Comparison of ENCODE assay signal across 24 mouse cellular contexts in the genomic region with DNA sequence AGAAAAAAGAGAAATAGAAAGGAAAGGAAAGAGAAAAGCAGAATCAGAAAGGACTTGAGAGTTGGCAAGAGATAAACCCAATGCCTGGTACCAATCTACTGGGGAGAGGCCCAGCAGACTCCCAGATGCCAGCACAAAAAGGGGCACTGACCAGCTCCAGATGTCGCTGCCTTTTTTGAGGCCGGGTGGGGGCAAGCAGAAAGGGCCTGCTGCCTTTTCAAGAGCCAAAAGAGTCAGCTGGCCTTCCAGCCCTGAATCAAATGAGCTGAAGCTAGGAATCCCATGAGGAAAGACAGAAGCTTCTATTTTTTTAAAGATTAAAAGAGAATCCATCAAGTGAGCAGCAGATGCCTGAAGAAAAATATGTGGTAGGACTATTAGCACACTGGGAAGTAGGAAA.
DNase-seq lines count a peak whose midpoint lies in the region; ATAC-seq lines count a peak whose summit lies in the region.
"Had no signal": no experiment of that assay in that cellular context is flagged by ENCODE, and none has a peak within 500 bp of the region (broad histone marks: within the 10 kb centered on the region; RNA-seq: fewer than 3 reads in every experiment).

No protein-coding gene starts in this region.

- no peak overlapping the region for H3K9ac ChIP-seq in neural tube, embryonic 15.5 days (replicated peaks)
- no peak overlapping the region for H3K9ac ChIP-seq in embryonic facial prominence, embryonic 13.5 days
- H3K9ac ChIP-seq: embryonic facial prominence, embryonic 12.5 days; forebrain, postnatal 0 days; hindbrain, embryonic 13.5 days had no signal

- H3K4me2 ChIP-seq in neural tube, embryonic 15.5 days: no peak overlapping the region
- H3K4me2 ChIP-seq in embryonic facial prominence, embryonic 13.5 days: no peak overlapping the region
- H3K4me2 ChIP-seq: embryonic facial prominence, embryonic 12.5 days; heart, embryonic 11.5 days; hindbrain, embryonic 13.5 days had no signal

- peak; percentile 93 for DNase-seq in heart, adult 11 months
- no peak for DNase-seq in heart, embryonic 10.5 days (ENCODE audit: low spot score)
- peak; percentile 17 for DNase-seq in neural tube, embryonic 10.5 days (ENCODE audit: extremely low spot score, low spot score)
- DNase-seq in limb, embryonic 10.5 days (ENCODE audit: low spot score): no peak
- DNase-seq in urinary bladder, adult 18-20 months (ENCODE audit: low spot score in 2 of 2): no peak
- DNase-seq: adrenal gland, adult 8-10 months; adrenal gland, postnatal 25 days; B cell, adult 2 months; cerebellum, adult 11-12 months; cerebellum, adult 8-10 months; forebrain, postnatal 0 days; gastrocnemius, adult 2 months had no signal

- no peaks in the 10 kb centered on the region for H3K9me3 ChIP-seq in heart, embryonic 10.5 days
- no peaks in the 10 kb centered on the region for H3K9me3 ChIP-seq in neural tube, embryonic 15.5 days (replicated peaks)
- H3K9me3 ChIP-seq in embryonic facial prominence, embryonic 13.5 days: no peaks in the 10 kb centered on the region
- no peaks in the 10 kb centered on the region for H3K9me3 ChIP-seq in limb, embryonic 10.5 days (replicated peaks)
- H3K9me3 ChIP-seq: embryonic facial prominence, embryonic 12.5 days; hindbrain, embryonic 13.5 days had no signal

- WGBS in heart, embryonic 10.5 days: 75% methylated on average over 2 of the region's 2 CpGs
- 82% methylated on average over 2 of the region's 2 CpGs for WGBS in neural tube, embryonic 15.5 days
- WGBS in embryonic facial prominence, embryonic 13.5 days: 38% methylated on average over 2 of the region's 2 CpGs
- WGBS in limb, embryonic 10.5 days: 59% methylated on average over 2 of the region's 2 CpGs

- no peak overlapping the region for H3K27ac ChIP-seq in heart, embryonic 10.5 days
- H3K27ac ChIP-seq in neural tube, embryonic 15.5 days (replicated peaks): no peak overlapping the region
- 0 out of 2 replicates have a peak overlapping the region, but pooled peaks have one; percentile 33 for H3K27ac ChIP-seq in embryonic facial prominence, embryonic 13.5 days
- H3K27ac ChIP-seq in limb, embryonic 10.5 days: peak overlapping the region; percentile 36; the same call in 1 of the 2 replicates
- H3K27ac ChIP-seq: embryonic facial prominence, embryonic 12.5 days; gastrocnemius, adult 2 months; hindbrain, embryonic 13.5 days had no signal

- no peaks in the 10 kb centered on the region for H3K27me3 ChIP-seq in heart, embryonic 10.5 days (ENCODE audit: insufficient read depth, poor library complexity, severe bottlenecking)
- no peaks in the 10 kb centered on the region for H3K27me3 ChIP-seq in neural tube, embryonic 15.5 days (replicated peaks)
- H3K27me3 ChIP-seq in embryonic facial prominence, embryonic 13.5 days: no peaks in the 10 kb centered on the region
- no peaks in the 10 kb centered on the region for H3K27me3 ChIP-seq in limb, embryonic 10.5 days (ENCODE audit: low read depth, poor library complexity, severe bottlenecking)
- H3K27me3 ChIP-seq: CH12.LX; embryonic facial prominence, embryonic 12.5 days; hindbrain, embryonic 13.5 days had no signal

- no peaks in the 10 kb centered on the region for H3K4me1 ChIP-seq in heart, embryonic 10.5 days
- H3K4me1 ChIP-seq in neural tube, embryonic 15.5 days: no peaks in the 10 kb centered on the region
- peaks cover 14% of the 10 kb centered on the region for H3K4me1 ChIP-seq in embryonic facial prominence, embryonic 13.5 days
- H3K4me1 ChIP-seq in limb, embryonic 10.5 days: peaks cover 23% of the 10 kb centered on the region
- H3K4me1 ChIP-seq: hindbrain, embryonic 13.5 days had no signal

- H3K4me3 ChIP-seq in heart, embryonic 10.5 days: no peak overlapping the region
- H3K4me3 ChIP-seq in neural tube, embryonic 15.5 days (replicated peaks): no peak overlapping the region
- H3K4me3 ChIP-seq in embryonic facial prominence, embryonic 13.5 days: no peak overlapping the region
- H3K4me3 ChIP-seq in limb, embryonic 10.5 days: no peak overlapping the region
- H3K4me3 ChIP-seq: embryonic facial prominence, embryonic 12.5 days; gastrocnemius, adult 2 months; hindbrain, embryonic 13.5 days had no signal

- no peak for ATAC-seq in neural tube, embryonic 15.5 days (ENCODE audit: low FRiP score)
- ATAC-seq in embryonic facial prominence, embryonic 13.5 days (ENCODE audit: insufficient number of reproducible peaks, insufficient read depth, low FRiP score, low TSS enrichment, low read depth): no peak
- no peak for ATAC-seq in megakaryocyte progenitor cell, adult 5-6 weeks (replicated peaks; ENCODE audit: poor library complexity)
- ATAC-seq: forebrain, embryonic 14.5 days; forebrain, postnatal 0 days; hindbrain, embryonic 16.5 days; inflammation-experienced regulatory T-cells, adult 6 months; intestine, embryonic 16.5 days had no signal

- H3K36me3 ChIP-seq in heart, embryonic 10.5 days: no peaks in the 10 kb centered on the region
- no peaks in the 10 kb centered on the region for H3K36me3 ChIP-seq in neural tube, embryonic 15.5 days
- H3K36me3 ChIP-seq in embryonic facial prominence, embryonic 13.5 days: no peaks in the 10 kb centered on the region
- no peaks in the 10 kb centered on the region for H3K36me3 ChIP-seq in limb, embryonic 10.5 days
- H3K36me3 ChIP-seq: embryonic facial prominence, embryonic 12.5 days; G1E; hindbrain, embryonic 13.5 days had no signal

Comparison
In these comparisons a context has a peak if more than half of its experiments do, and no peak if none do; other contexts are left out.
1. DNase-seq: peak in heart, adult 11 months (single experiment) and neural tube, embryonic 10.5 days (single experiment); none in heart, embryonic 10.5 days (single experiment), limb, embryonic 10.5 days (single experiment) and urinary bladder, adult 18-20 months (0 of 2).
2. H3K27ac ChIP-seq: peak in embryonic facial prominence, embryonic 13.5 days (single experiment) and limb, embryonic 10.5 days (single experiment); none in heart, embryonic 10.5 days (single experiment) and neural tube, embryonic 15.5 days (single experiment).